Mouse (Mus musculus) induced T-regulatory cell, adult 2 months (primary cell): Measurements from ENCODE around the gene Xpot.

Experiments
- DNase-seq: peaks from one replicate; pipeline ENCODE4 v3.0.0-alpha.2; 2012; ENCODE audit warnings: low read depth

Gene Xpot

GRCm38 (mm10) chr10:121576372-121576771 is 49.8 kb downstream of the Xpot start:
- no peak for DNase-seq

- DNase-seq: no peak
Measured at GRCm38 (mm10) chr10:121571511-121572147, 54.5 kb downstream of the Xpot start.

- no peak for DNase-seq
Measured at GRCm38 (mm10) chr10:121571031-121571430, 55.1 kb downstream of the Xpot start.

GRCm38 (mm10) chr10:121569796-121570195 is 56.3 kb downstream of the Xpot start:
- no peak for DNase-seq

- no peak for DNase-seq
Measured at GRCm38 (mm10) chr10:121569001-121569589, 57.0 kb downstream of the Xpot start.

GRCm38 (mm10) chr10:121568534-121568933 is 57.6 kb downstream of the Xpot start:
- no peak for DNase-seq

- no peak for DNase-seq
Measured at GRCm38 (mm10) chr10:121568026-121568425, 58.1 kb downstream of the Xpot start.

GRCm38 (mm10) chr10:121564447-121564846 is 61.7 kb downstream of the Xpot start:
- no peak for DNase-seq

GRCm38 (mm10) chr10:121558231-121558630 is 67.9 kb downstream of the Xpot start:
- no peak for DNase-seq

- DNase-seq: no peak
Measured at GRCm38 (mm10) chr10:121556263-121556662, 69.9 kb downstream of the Xpot start.

- DNase-seq: no peak
Measured at GRCm38 (mm10) chr10:121550334-121550733, 75.8 kb downstream of the Xpot start.

- no peak for DNase-seq
Measured at GRCm38 (mm10) chr10:121549670-121550069, 76.5 kb downstream of the Xpot start.

- no peak for DNase-seq
Measured at GRCm38 (mm10) chr10:121547162-121547561, 79.0 kb downstream of the Xpot start.

GRCm38 (mm10) chr10:121543577-121543976 is 82.6 kb downstream of the Xpot start:
- DNase-seq: no peak

- no peak for DNase-seq
Measured at GRCm38 (mm10) chr10:121542156-121542555, 84.0 kb downstream of the Xpot start.
